ENCODE assay signal across 24 mouse cellular contexts in the genomic region with DNA sequence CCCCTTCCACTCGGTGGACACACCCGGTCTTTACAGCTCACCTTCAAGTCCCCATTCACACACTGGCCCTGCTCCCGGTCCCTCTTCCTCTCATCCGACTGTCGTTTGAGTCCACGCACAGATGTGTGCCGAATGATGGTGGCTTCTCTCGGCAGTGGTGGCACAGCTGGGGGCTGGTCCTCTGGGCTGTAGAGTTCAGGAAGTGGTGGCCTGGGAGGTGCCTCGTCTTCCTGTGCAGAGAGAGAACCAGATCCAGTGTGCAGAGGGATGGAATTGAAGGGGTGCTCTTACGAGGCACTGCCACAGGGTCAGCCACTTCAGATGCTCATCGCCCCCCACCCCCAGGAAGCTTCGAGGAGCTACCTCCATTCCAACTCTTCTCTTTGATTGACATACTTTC.
"Had no signal": no experiment of that assay in that cellular context is flagged by ENCODE, and none has a peak within 500 bp of the region (broad histone marks: within the 10 kb centered on the region; RNA-seq: fewer than 3 reads in every experiment).

No protein-coding gene starts in this region.

- H3K36me3 ChIP-seq: intestine, embryonic 15.5 days; limb, embryonic 15.5 days; liver, embryonic 13.5 days had no signal

- ATAC-seq: inflammation-experienced regulatory T-cells, adult 6 months; intestine, embryonic 15.5 days; intestine, postnatal 0 days had no signal

- DNase-seq: gastrocnemius, postnatal 25 days; heart, adult 11 months; heart, adult 2 months; heart, postnatal 14 days; heart, postnatal 36 days; kidney, adult 18-20 months; kidney, adult 8-10 months; kidney, postnatal 14 days; kidney, postnatal 36 days; layer of hippocampus, adult 9-11 months; layer of hippocampus, postnatal 36 days; liver, embryonic 13.5 days had no signal

- H3K27me3 ChIP-seq: heart, embryonic 13.5 days; heart, embryonic 15.5 days; hindbrain, embryonic 12.5 days; intestine, embryonic 15.5 days; kidney, embryonic 15.5 days; limb, embryonic 13.5 days; limb, embryonic 15.5 days; liver, embryonic 13.5 days had no signal

- H3K27ac ChIP-seq: heart, adult 2 months; heart, embryonic 13.5 days; heart, embryonic 15.5 days; hindbrain, embryonic 10.5 days; hindbrain, embryonic 12.5 days; hindbrain, embryonic 14.5 days; intestine, embryonic 15.5 days; kidney, embryonic 15.5 days; kidney, postnatal 0 days; limb, embryonic 13.5 days; limb, embryonic 15.5 days; liver, embryonic 13.5 days had no signal

- H3K4me3 ChIP-seq: heart, adult 2 months; heart, embryonic 13.5 days; heart, embryonic 15.5 days; hindbrain, embryonic 10.5 days; hindbrain, embryonic 12.5 days; intestine, embryonic 15.5 days; kidney, embryonic 15.5 days; limb, embryonic 13.5 days; limb, embryonic 15.5 days; liver, embryonic 13.5 days had no signal

- H3K4me1 ChIP-seq: hindbrain, embryonic 10.5 days; hindbrain, embryonic 12.5 days; intestine, embryonic 15.5 days; kidney, embryonic 15.5 days had no signal
